Mouse (Mus musculus) intestine, embryonic 16.5 days (tissue): Measurements from ENCODE around the gene Ppargc1a. TPM values are rescaled to one million over a fixed set of nuclear protein-coding genes. Genes with fewer than 3 reads are reported as not detected.

Source experiments
- ATAC-seq: fragments of 200-750 bp; cut with Nextera tagmentation; 2 replicates; pipeline ENCODE4 v1.8.0; 2017; ENCODE audit warnings: moderate TSS enrichment, moderate library complexity
- H3K27ac ChIP-seq: fragments of 300-500 bp; sonication (generic); 2 replicates; pipeline ENCODE4 v1.5.1; 2014; ENCODE audit warnings: mild to moderate bottlenecking, low read length
- H3K27me3 ChIP-seq: fragments of 300-500 bp; sonication (generic); replicated peaks from 2 replicates; pipeline ENCODE4 v1.6.1; 2014; ENCODE audit warnings: low read length, control low read depth, mixed read lengths; ENCODE audit not compliant: control insufficient read depth, insufficient read depth
- H3K36me3 ChIP-seq: fragments of 300-500 bp; sonication (generic); 2 replicates; pipeline ENCODE4 v1.6.1; 2014; ENCODE audit warnings: low read length, control low read depth; ENCODE audit not compliant: control insufficient read depth, insufficient read depth
- H3K4me1 ChIP-seq: fragments of 300-500 bp; sonication (generic); 2 replicates; pipeline ENCODE4 v1.6.1; 2014; ENCODE audit warnings: low read length, control low read depth, mixed read lengths; ENCODE audit not compliant: control insufficient read depth, insufficient read depth
- H3K4me2 ChIP-seq: fragments of 300-500 bp; sonication (generic); 2 replicates; pipeline ENCODE4 v1.6.1; 2014; ENCODE audit warnings: low read depth, low read length, control low read depth
- H3K4me3 ChIP-seq: fragments of 300-500 bp; sonication (generic); 2 replicates; pipeline ENCODE4 v1.5.1; 2014; ENCODE audit warnings: mild to moderate bottlenecking, low read length
- H3K9ac ChIP-seq: fragments of 300-500 bp; sonication (generic); 2 replicates; pipeline ENCODE4 v1.6.1; 2014; ENCODE audit warnings: low read depth, low read length
- H3K9me3 ChIP-seq: fragments of 300-500 bp; sonication (generic); 2 replicates; pipeline ENCODE4 v1.6.1; 2016; ENCODE audit warnings: low read length, control low read depth; ENCODE audit not compliant: control insufficient read depth
- WGBS: fragments of 180-500 bp; shearing (Covaris S2); extraction: QIAGEN DNeasy Blood & Tissue Kit; methylation state at CpG from one replicate; pipeline ENCODE4 v1.1.7; 2014; 5-methylcytosine and 5-hydroxymethylcytosine counted together
- polyA plus RNA-seq: library from polyadenylated mRNA; unstranded; fragments of >200 nt; fragmentation: Nextera tagmentation; extraction: Ambion mirVana; gene quantifications from 2 replicates; pipeline ENCODE4 v1.2.1, GENCODE M21; 2015

The Ppargc1a gene
- polyA plus RNA-seq, 1 experiment from 2014 or later = 8.9 TPM

GRCm38 (mm10) chr5:51495446-51495845 is 72.1 kb downstream of the Ppargc1a start:
- no peak overlapping the region for H3K9ac ChIP-seq
- H3K4me3 ChIP-seq = no peak overlapping the region
- no peaks in the 10 kb centered on the region for H3K27me3 ChIP-seq
- no peak for ATAC-seq
- 66% methylated on average over 6 of the region's 6 CpGs for WGBS
- H3K27ac ChIP-seq = no peak overlapping the region
- H3K9me3 ChIP-seq = no peaks in the 10 kb centered on the region
- H3K4me1 ChIP-seq = no peaks in the 10 kb centered on the region
- H3K36me3 ChIP-seq = no peaks in the 10 kb centered on the region
- no peak overlapping the region for H3K4me2 ChIP-seq

- Histone ChIP-seq H3K27me3 (no peaks in the 10 kb centered on the region), H3K4me3 (no peak overlapping the region), H3K36me3 (no peaks in the 10 kb centered on the region), H3K9me3 (no peaks in the 10 kb centered on the region), H3K9ac (no peak overlapping the region), H3K4me2 (no peak overlapping the region), H3K4me1 (no peaks in the 10 kb centered on the region), H3K27ac (no peak overlapping the region)
- WGBS = 69% methylated on average over 15 of the region's 15 CpGs
- no peak for ATAC-seq
Observed at GRCm38 (mm10) chr5:51494358-51494876, 73.1 kb downstream of the Ppargc1a start.

GRCm38 (mm10) chr5:51483768-51484167 is 83.8 kb downstream of the Ppargc1a start:
- Histone ChIP-seq H3K27me3 (no peaks in the 10 kb centered on the region), H3K9me3 (no peaks in the 10 kb centered on the region), H3K4me3 (no peak overlapping the region), H3K4me1 (no peaks in the 10 kb centered on the region), H3K9ac (no peak overlapping the region), H3K4me2 (no peak overlapping the region), H3K36me3 (no peaks in the 10 kb centered on the region), H3K27ac (no peak overlapping the region)
- no peak for ATAC-seq
- 58% methylated on average over 1 of the region's 1 CpGs for WGBS

DNA sequence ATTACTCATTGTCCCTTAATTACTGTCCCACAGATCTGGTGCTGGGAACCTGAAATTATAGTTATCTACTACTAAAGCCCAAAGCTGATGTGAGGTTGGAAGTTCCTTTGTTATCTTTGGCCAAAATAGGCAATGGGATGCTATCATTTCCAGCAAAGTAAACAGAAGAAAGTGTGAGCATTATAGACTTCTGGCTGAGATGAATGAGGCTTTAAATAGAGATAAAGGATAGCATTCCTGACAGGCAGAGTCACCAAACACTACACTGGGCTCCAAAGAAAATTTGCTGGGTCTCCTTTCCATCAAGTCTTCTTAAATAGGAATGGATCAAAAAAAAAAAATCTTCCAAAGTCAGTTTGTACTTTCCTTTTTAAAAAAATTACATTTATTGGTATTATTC is 87.7 kb downstream of the Ppargc1a start:
- Histone ChIP-seq H3K9me3 (no peaks in the 10 kb centered on the region), H3K4me2 (no peak overlapping the region), H3K36me3 (no peaks in the 10 kb centered on the region), H3K4me3 (no peak overlapping the region), H3K27me3 (no peaks in the 10 kb centered on the region), H3K4me1 (peaks cover 3% of the 10 kb centered on the region; the same call in 1 of the 2 replicates), H3K27ac (no peak overlapping the region), H3K9ac (no peak overlapping the region)
- no peak for ATAC-seq

DNA sequence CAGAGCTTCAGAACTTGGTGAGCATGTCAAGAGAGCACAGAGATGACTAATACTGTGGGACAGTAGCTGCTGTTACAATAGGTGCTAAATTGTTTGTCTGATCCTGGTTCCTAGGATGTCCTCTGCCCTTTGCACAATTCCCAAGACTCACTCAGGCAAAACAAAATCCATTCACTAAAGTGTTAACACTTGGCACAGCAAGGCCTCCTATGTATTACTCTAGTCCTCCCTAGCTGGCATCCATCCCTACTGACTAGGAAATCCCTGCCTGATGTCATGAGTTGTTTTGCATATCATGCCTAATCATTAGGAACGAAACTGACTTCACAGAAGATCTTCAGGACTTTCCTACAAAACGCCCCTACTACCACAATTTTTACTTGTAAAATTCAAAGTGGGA is 88.1 kb downstream of the Ppargc1a start:
- Histone ChIP-seq H3K36me3 (no peaks in the 10 kb centered on the region), H3K9me3 (no peaks in the 10 kb centered on the region), H3K4me2 (no peak overlapping the region), H3K27ac (no peak overlapping the region), H3K4me1 (peaks cover 3% of the 10 kb centered on the region; the same call in 1 of the 2 replicates), H3K27me3 (no peaks in the 10 kb centered on the region), H3K4me3 (no peak overlapping the region), H3K9ac (no peak overlapping the region)
- 61% methylated on average over 2 of the region's 2 CpGs for WGBS
- ATAC-seq = no peak

DNA sequence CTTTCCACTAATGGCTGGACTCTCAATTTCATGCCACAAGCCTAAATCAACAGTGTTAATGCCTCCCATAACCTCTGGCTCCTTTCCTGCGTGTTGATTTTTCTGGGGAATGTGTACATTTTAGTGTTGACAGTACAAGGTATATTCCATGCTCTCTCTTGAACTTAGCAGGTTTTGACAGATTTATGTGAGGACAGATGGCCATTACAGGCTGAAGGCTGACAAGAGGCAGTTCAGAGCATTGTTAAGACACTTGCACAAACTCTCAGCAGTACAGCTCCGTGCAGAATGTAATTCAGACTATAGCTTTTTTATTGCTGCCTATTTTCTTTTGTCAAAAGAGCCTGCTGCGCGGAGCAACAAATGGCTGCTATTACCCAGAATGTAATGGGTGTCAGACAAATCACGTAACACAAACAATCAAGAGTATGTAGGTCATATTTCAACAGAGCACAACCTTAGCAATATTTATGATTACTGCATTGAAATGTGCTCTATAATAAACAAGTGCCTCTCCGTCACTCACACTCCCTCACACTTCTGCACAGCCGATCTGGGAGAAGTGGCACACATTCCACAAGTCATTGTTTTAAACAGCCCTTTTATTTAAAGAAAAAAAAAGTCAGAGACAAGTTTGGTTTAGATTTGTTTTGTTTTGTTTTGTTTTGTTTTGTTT is 89.1 kb downstream of the Ppargc1a start:
- H3K4me1 ChIP-seq = peaks cover 3% of the 10 kb centered on the region; the same call in 1 of the 2 replicates

DNA sequence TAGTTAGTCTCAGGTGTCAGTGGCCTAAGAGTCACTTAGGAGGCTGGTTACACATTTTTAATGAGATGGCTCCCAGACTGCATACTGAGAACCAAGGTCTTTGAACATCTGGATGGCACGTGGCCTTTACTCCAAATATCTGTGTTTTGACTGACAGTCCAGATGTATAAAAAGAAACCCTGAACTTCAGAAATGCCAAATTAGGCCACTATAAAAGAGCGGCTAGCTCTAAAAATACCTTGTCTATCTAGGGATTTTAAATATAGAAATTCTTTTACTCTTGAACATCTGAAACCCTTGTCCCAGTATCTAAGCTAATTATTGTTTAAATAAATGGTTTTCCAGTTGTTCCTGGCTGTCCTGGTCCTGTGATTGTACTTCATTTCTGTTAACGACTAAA is 90.4 kb downstream of the Ppargc1a start:
- 77% methylated on average over 3 of the region's 3 CpGs for WGBS
- H3K36me3 ChIP-seq = no peaks in the 10 kb centered on the region
- no peaks in the 10 kb centered on the region for H3K27me3 ChIP-seq
- no peak overlapping the region for H3K4me3 ChIP-seq
- ATAC-seq = no peak
- peaks cover 3% of the 10 kb centered on the region; the same call in 1 of the 2 replicates for H3K4me1 ChIP-seq
- H3K4me2 ChIP-seq = no peak overlapping the region
- no peak overlapping the region for H3K27ac ChIP-seq
- no peaks in the 10 kb centered on the region for H3K9me3 ChIP-seq
- no peak overlapping the region for H3K9ac ChIP-seq

More for the DNA sequence above, 89.1 kb downstream of the Ppargc1a start:
- 21% methylated on average over 7 of the region's 7 CpGs for WGBS
- Histone ChIP-seq H3K4me2 (no peak overlapping the region), H3K4me3 (no peak overlapping the region), H3K9ac (no peak overlapping the region), H3K36me3 (no peaks in the 10 kb centered on the region), H3K27ac (no peak overlapping the region), H3K9me3 (no peaks in the 10 kb centered on the region), H3K27me3 (no peaks in the 10 kb centered on the region)
- peak; percentile 64 for ATAC-seq

- peaks cover 3% of the 10 kb centered on the region; the same call in 1 of the 2 replicates for H3K4me1 ChIP-seq
- no peak overlapping the region for H3K27ac ChIP-seq
- H3K36me3 ChIP-seq = no peaks in the 10 kb centered on the region
- no peaks in the 10 kb centered on the region for H3K27me3 ChIP-seq
- no peaks in the 10 kb centered on the region for H3K9me3 ChIP-seq
- no peak overlapping the region for H3K9ac ChIP-seq
- ATAC-seq = no peak
- no peak overlapping the region for H3K4me3 ChIP-seq
- 82% methylated on average over 4 of the region's 4 CpGs for WGBS
- no peak overlapping the region for H3K4me2 ChIP-seq
Observed at GRCm38 (mm10) chr5:51475034-51475541, 92.4 kb downstream of the Ppargc1a start.

DNA sequence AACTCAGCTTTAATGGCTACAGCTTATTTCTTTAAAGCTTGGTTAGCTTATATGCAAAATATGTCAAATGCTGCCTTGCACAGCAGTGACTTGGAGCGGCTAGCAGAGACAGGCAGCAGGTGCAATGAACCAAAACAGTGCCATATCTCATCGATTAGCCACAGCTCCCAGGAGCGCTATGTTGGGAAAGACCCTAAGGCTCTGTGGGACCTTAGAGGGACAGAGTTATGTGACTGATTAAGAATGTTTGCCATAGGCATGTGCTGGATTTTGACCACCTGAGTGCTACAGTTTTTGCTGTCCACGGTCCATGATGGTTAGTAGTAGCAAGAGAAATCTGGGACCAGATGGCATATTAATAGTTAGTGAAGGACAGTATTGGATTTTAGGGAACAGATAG is 95.9 kb downstream of the Ppargc1a start:
- ATAC-seq = no peak
- H3K9ac ChIP-seq = no peak overlapping the region
- no peak overlapping the region for H3K27ac ChIP-seq
- H3K36me3 ChIP-seq = no peaks in the 10 kb centered on the region
- WGBS = 78% methylated on average over 4 of the region's 4 CpGs
- no peak overlapping the region for H3K4me3 ChIP-seq
- H3K4me2 ChIP-seq = no peak overlapping the region
- H3K9me3 ChIP-seq = no peaks in the 10 kb centered on the region
- no peaks in the 10 kb centered on the region for H3K27me3 ChIP-seq
- no peaks in the 10 kb centered on the region for H3K4me1 ChIP-seq
